Mouse (Mus musculus) midbrain, embryonic 11.5 days (tissue): Measurements from ENCODE around the gene Agk. TPM values are rescaled to one million over a fixed set of nuclear protein-coding genes. Genes with fewer than 3 reads are reported as not detected.

Experiments
- ATAC-seq: fragments of 200-750 bp; cut with Nextera tagmentation; 2 replicates; pipeline ENCODE4 v1.8.0; 2017; ENCODE audit warnings: moderate TSS enrichment, moderate library complexity; ENCODE audit not compliant: low FRiP score
- DNase-seq: peaks from one replicate; pipeline ENCODE4 v3.0.0; 2015; ENCODE audit warnings: low spot score; ENCODE audit errors: missing footprints
- H3K27ac ChIP-seq: fragments of 300-500 bp; sonication (generic); 2 replicates; pipeline ENCODE4 v1.5.1; 2014; ENCODE audit warnings: low read depth, low read length
- H3K27me3 ChIP-seq: fragments of 300-500 bp; sonication (generic); 2 replicates; pipeline ENCODE4 v1.6.1; 2014; ENCODE audit warnings: mild to moderate bottlenecking, low read length, moderate library complexity, mixed read lengths; ENCODE audit not compliant: control insufficient read depth, insufficient read depth
- H3K36me3 ChIP-seq: fragments of 300-500 bp; sonication (generic); 2 replicates; pipeline ENCODE4 v1.6.1; 2014; ENCODE audit warnings: mild to moderate bottlenecking, low read length, moderate library complexity, mixed read lengths; ENCODE audit not compliant: control insufficient read depth, insufficient read depth
- H3K4me1 ChIP-seq: fragments of 300-500 bp; sonication (generic); 2 replicates; pipeline ENCODE4 v1.6.1; 2014; ENCODE audit warnings: low read length; ENCODE audit not compliant: control insufficient read depth, insufficient read depth
- H3K4me2 ChIP-seq: fragments of 300-500 bp; sonication (generic); 2 replicates; pipeline ENCODE4 v1.6.1; 2014; ENCODE audit warnings: mild to moderate bottlenecking, moderate library complexity
- H3K4me3 ChIP-seq: fragments of 300-500 bp; sonication (generic); 2 replicates; pipeline ENCODE4 v1.5.1; 2014; ENCODE audit warnings: low read depth, low read length
- H3K9ac ChIP-seq: fragments of 300-500 bp; sonication (generic); 2 replicates; pipeline ENCODE4 v1.6.1; 2014; ENCODE audit warnings: low read length
- H3K9me3 ChIP-seq: fragments of 300-500 bp; sonication (generic); 2 replicates; pipeline ENCODE4 v1.6.1; 2016; ENCODE audit warnings: low read length; ENCODE audit not compliant: control insufficient read depth
- WGBS: fragments of 180-500 bp; shearing (Covaris S2); extraction: QIAGEN DNeasy Blood & Tissue Kit; methylation state at CpG from one replicate; pipeline ENCODE4 v1.1.7; 2014; 5-methylcytosine and 5-hydroxymethylcytosine counted together
- polyA plus RNA-seq: library from polyadenylated mRNA; unstranded; fragments of >200 nt; fragmentation: Nextera tagmentation; extraction: Ambion mirVana; gene quantifications from 2 replicates; pipeline ENCODE4 v1.2.1, GENCODE M21; 2014

The Agk gene
- polyA plus RNA-seq, 1 experiment from 2014 or later: 39.4 TPM

- no peaks in the 10 kb centered on the region for H3K27me3 ChIP-seq
- WGBS: 86% methylated on average over 1 of the region's 1 CpGs
- ATAC-seq (no peak), DNase-seq (no peak)
- H3K9me3 ChIP-seq: no peaks in the 10 kb centered on the region
- no peak overlapping the region for H3K27ac ChIP-seq
- no peaks in the 10 kb centered on the region for H3K36me3 ChIP-seq
- H3K4me3 ChIP-seq: no peak overlapping the region
- no peak overlapping the region for H3K4me2 ChIP-seq
- H3K4me1 ChIP-seq: no peaks in the 10 kb centered on the region
- H3K9ac ChIP-seq: no peak overlapping the region
These were observed 98.0 kb downstream of the Agk start for GRCm38 (mm10) chr6:40423013-40423412.

GRCm38 (mm10) chr6:40423774-40424173 is 98.8 kb downstream of the Agk start:
- DNase-seq: peak; percentile 90
- Histone ChIP-seq H3K27ac (no peak overlapping the region), H3K4me1 (no peaks in the 10 kb centered on the region), H3K4me3 (no peak overlapping the region), H3K9me3 (no peaks in the 10 kb centered on the region), H3K9ac (no peak overlapping the region), H3K27me3 (no peaks in the 10 kb centered on the region), H3K36me3 (no peaks in the 10 kb centered on the region), H3K4me2 (no peak overlapping the region)
- ATAC-seq: peak; percentile 46; the same call in 1 of the 2 replicates
- 64% methylated on average over 1 of the region's 1 CpGs for WGBS

- Histone ChIP-seq H3K9ac (no peak overlapping the region), H3K4me2 (no peak overlapping the region), H3K36me3 (no peaks in the 10 kb centered on the region), H3K4me1 (no peaks in the 10 kb centered on the region), H3K27me3 (no peaks in the 10 kb centered on the region), H3K4me3 (no peak overlapping the region), H3K27ac (no peak overlapping the region), H3K9me3 (no peaks in the 10 kb centered on the region)
- 87% methylated on average over 7 of the region's 7 CpGs for WGBS
- no peak for DNase-seq
- no peak for ATAC-seq
These were observed 102.5 kb downstream of the Agk start for GRCm38 (mm10) chr6:40427441-40427840.

- no peak overlapping the region for H3K27ac ChIP-seq
- ATAC-seq (no peak), DNase-seq (no peak)
- H3K4me2 ChIP-seq: no peak overlapping the region
- no peaks in the 10 kb centered on the region for H3K27me3 ChIP-seq
- H3K4me1 ChIP-seq: no peaks in the 10 kb centered on the region
- no peaks in the 10 kb centered on the region for H3K9me3 ChIP-seq
- WGBS: 86% methylated on average over 3 of the region's 3 CpGs
- H3K36me3 ChIP-seq: no peaks in the 10 kb centered on the region
- H3K9ac ChIP-seq: no peak overlapping the region
- no peak overlapping the region for H3K4me3 ChIP-seq
These were observed 103.7 kb downstream of the Agk start for GRCm38 (mm10) chr6:40428696-40429095.

- Histone ChIP-seq H3K4me2 (no peak overlapping the region), H3K4me1 (peaks cover 3% of the 10 kb centered on the region; the same call in 1 of the 2 replicates), H3K36me3 (no peaks in the 10 kb centered on the region), H3K27me3 (no peaks in the 10 kb centered on the region), H3K9me3 (no peaks in the 10 kb centered on the region), H3K4me3 (no peak overlapping the region), H3K9ac (no peak overlapping the region), H3K27ac (no peak overlapping the region)
- 65% methylated on average over 4 of the region's 4 CpGs for WGBS
- no peak for DNase-seq
- peak; percentile 29; the same call in 1 of the 2 replicates for ATAC-seq
These were observed 104.6 kb downstream of the Agk start for GRCm38 (mm10) chr6:40429521-40429931.

GRCm38 (mm10) chr6:40430251-40430650 is 105.3 kb downstream of the Agk start:
- no peak for DNase-seq
- Histone ChIP-seq H3K27me3 (no peaks in the 10 kb centered on the region), H3K9ac (no peak overlapping the region), H3K9me3 (no peaks in the 10 kb centered on the region), H3K4me1 (peaks cover 8% of the 10 kb centered on the region; the same call in 1 of the 2 replicates), H3K36me3 (no peaks in the 10 kb centered on the region), H3K4me2 (no peak overlapping the region), H3K27ac (no peak overlapping the region), H3K4me3 (no peak overlapping the region)
- 91% methylated on average over 3 of the region's 3 CpGs for WGBS
- ATAC-seq: no peak

- Histone ChIP-seq H3K27ac (no peak overlapping the region), H3K4me1 (peaks cover 8% of the 10 kb centered on the region; the same call in 1 of the 2 replicates), H3K36me3 (no peaks in the 10 kb centered on the region), H3K27me3 (no peaks in the 10 kb centered on the region), H3K9ac (no peak overlapping the region), H3K9me3 (no peaks in the 10 kb centered on the region), H3K4me3 (no peak overlapping the region), H3K4me2 (no peak overlapping the region)
- no peak for ATAC-seq
- DNase-seq: no peak
- 86% methylated on average over 3 of the region's 3 CpGs for WGBS
These were observed 105.9 kb downstream of the Agk start for GRCm38 (mm10) chr6:40430878-40431277.

- ATAC-seq (no peak), DNase-seq (no peak)
- no peaks in the 10 kb centered on the region for H3K27me3 ChIP-seq
- H3K9ac ChIP-seq: no peak overlapping the region
- no peak overlapping the region for H3K27ac ChIP-seq
- no peak overlapping the region for H3K4me3 ChIP-seq
- H3K4me2 ChIP-seq: no peak overlapping the region
- H3K36me3 ChIP-seq: no peaks in the 10 kb centered on the region
- H3K9me3 ChIP-seq: no peaks in the 10 kb centered on the region
- H3K4me1 ChIP-seq: peaks cover 8% of the 10 kb centered on the region; the same call in 1 of the 2 replicates
- 55% methylated on average over 4 of the region's 4 CpGs for WGBS
These were observed 106.4 kb downstream of the Agk start for GRCm38 (mm10) chr6:40431356-40431755.

- Histone ChIP-seq H3K9me3 (no peaks in the 10 kb centered on the region), H3K27ac (no peak overlapping the region), H3K9ac (no peak overlapping the region), H3K4me3 (no peak overlapping the region), H3K27me3 (no peaks in the 10 kb centered on the region), H3K36me3 (no peaks in the 10 kb centered on the region), H3K4me2 (no peak overlapping the region), H3K4me1 (peaks cover 8% of the 10 kb centered on the region; the same call in 1 of the 2 replicates)
- DNase-seq: no peak
- ATAC-seq: no peak
These were observed 106.8 kb downstream of the Agk start for GRCm38 (mm10) chr6:40431812-40432211.
